Mouse (Mus musculus): ENCODE measurements around the gene Nell2.

Gene Nell2

GRCm38 (mm10) chr15:95334323-95335296, 193.7 kb downstream of the Nell2 start:
- no peak for DNase-seq

- no peak for DNase-seq
Observed at GRCm38 (mm10) chr15:95333229-95333628, 195.1 kb downstream of the Nell2 start.

GRCm38 (mm10) chr15:95330926-95331325, 197.4 kb downstream of the Nell2 start:
- DNase-seq = no peak

GRCm38 (mm10) chr15:95322744-95323143, 205.6 kb downstream of the Nell2 start:
- no peak for DNase-seq

GRCm38 (mm10) chr15:95316626-95317025, 211.7 kb downstream of the Nell2 start:
- no peak for DNase-seq

- no peak for DNase-seq
Observed at GRCm38 (mm10) chr15:95314808-95315145, 213.6 kb downstream of the Nell2 start.

- peak; percentile 39 to 55 for DNase-seq
Observed at GRCm38 (mm10) chr15:95314121-95314807, 214.1 kb downstream of the Nell2 start.

GRCm38 (mm10) chr15:95313286-95313685, 215.1 kb downstream of the Nell2 start:
- DNase-seq = peak; percentile 59 to 65

- peak; percentile 65 to 78 for DNase-seq
Observed at GRCm38 (mm10) chr15:95304102-95304501, 224.3 kb downstream of the Nell2 start.

- no peak for DNase-seq
Observed at GRCm38 (mm10) chr15:95296561-95296960, 231.8 kb downstream of the Nell2 start.

- peak; percentile 46 to 51 for DNase-seq
Observed at GRCm38 (mm10) chr15:95289047-95289446, 239.3 kb downstream of the Nell2 start.

- no peak for DNase-seq
Observed at GRCm38 (mm10) chr15:95285199-95285598, 243.2 kb downstream of the Nell2 start.

- no peak for DNase-seq
Observed at GRCm38 (mm10) chr15:95280986-95281385, 247.4 kb downstream of the Nell2 start.

GRCm38 (mm10) chr15:95278001-95278400, 250.4 kb downstream of the Nell2 start:
- no peak for DNase-seq

GRCm38 (mm10) chr15:95276556-95276955, 251.8 kb downstream of the Nell2 start:
- no peak for DNase-seq

GRCm38 (mm10) chr15:95275553-95275952, 252.8 kb downstream of the Nell2 start:
- no peak for DNase-seq

GRCm38 (mm10) chr15:95273236-95273635, 255.1 kb downstream of the Nell2 start:
- peak; percentile 55 to 79 for DNase-seq

- peak in 1 of 2 experiments; percentile 34 for DNase-seq
Observed at GRCm38 (mm10) chr15:95272167-95272566, 256.2 kb downstream of the Nell2 start.

- DNase-seq = no peak
Observed at GRCm38 (mm10) chr15:95259671-95260450, 268.5 kb downstream of the Nell2 start.

- DNase-seq = peak in 1 of 2 experiments; percentile 53
Observed at GRCm38 (mm10) chr15:95257131-95257530, 271.2 kb downstream of the Nell2 start.

- DNase-seq = no peak
Observed at GRCm38 (mm10) chr15:95245516-95245915, 282.8 kb downstream of the Nell2 start.

GRCm38 (mm10) chr15:95243876-95244275, 284.5 kb downstream of the Nell2 start:
- no peak for DNase-seq

GRCm38 (mm10) chr15:95241161-95241560, 287.2 kb downstream of the Nell2 start:
- DNase-seq = no peak
